Mouse (Mus musculus) limb, embryonic 11.5 days (tissue): ENCODE results near the gene Fbxo10. TPM values are rescaled to one million over a fixed set of nuclear protein-coding genes. Genes with fewer than 3 reads are reported as not detected.

Source experiments
- ATAC-seq: fragments of 200-750 bp; cut with Nextera tagmentation; 2 replicates; pipeline ENCODE4 v1.8.0; 2017; ENCODE audit warnings: low read depth; ENCODE audit not compliant: insufficient number of reproducible peaks, low FRiP score, low TSS enrichment
- DNase-seq: peaks from one replicate; pipeline ENCODE4 v3.0.0-alpha.2; 2015; ENCODE audit warnings: low spot score
- H3K27ac ChIP-seq: fragments of 300-500 bp; sonication (generic); replicated peaks from 2 replicates; pipeline ENCODE4 v1.5.1; 2014; ENCODE audit warnings: low read depth, mild to moderate bottlenecking, low read length
- H3K27me3 ChIP-seq: fragments of 300-500 bp; sonication (generic); 2 replicates; pipeline ENCODE4 v1.6.1; 2014; ENCODE audit warnings: mild to moderate bottlenecking, low read length, mixed read lengths; ENCODE audit not compliant: control insufficient read depth, insufficient read depth
- H3K36me3 ChIP-seq: fragments of 300-500 bp; sonication (generic); 2 replicates; pipeline ENCODE4 v1.6.1; 2014; ENCODE audit warnings: mild to moderate bottlenecking, low read length, moderate library complexity, mixed read lengths; ENCODE audit not compliant: control insufficient read depth, insufficient read depth
- H3K4me1 ChIP-seq: fragments of 300-500 bp; sonication (generic); 2 replicates; pipeline ENCODE4 v1.6.1; 2014; ENCODE audit warnings: low read length, mixed read lengths; ENCODE audit not compliant: control insufficient read depth, insufficient read depth
- H3K4me2 ChIP-seq: fragments of 300-500 bp; sonication (generic); 2 replicates; pipeline ENCODE4 v1.6.1; 2014; ENCODE audit warnings: low read depth, mild to moderate bottlenecking, moderate library complexity; ENCODE audit not compliant: severe bottlenecking
- H3K4me3 ChIP-seq: fragments of 300-500 bp; sonication (generic); 2 replicates; pipeline ENCODE4 v1.5.1; 2014; ENCODE audit warnings: low read depth, low read length
- H3K9ac ChIP-seq: fragments of 300-500 bp; sonication (generic); 2 replicates; pipeline ENCODE4 v1.6.1; 2014; ENCODE audit warnings: mild to moderate bottlenecking, low read length
- H3K9me3 ChIP-seq: fragments of 300-500 bp; sonication (generic); 2 replicates; pipeline ENCODE4 v1.6.1; 2016; ENCODE audit warnings: low read length; ENCODE audit not compliant: control insufficient read depth
- WGBS: fragments of 180-500 bp; shearing (Covaris S2); extraction: QIAGEN DNeasy Blood & Tissue Kit; methylation state at CpG from one replicate; pipeline ENCODE4 v1.1.7; 2014; 5-methylcytosine and 5-hydroxymethylcytosine counted together
- polyA plus RNA-seq: library from polyadenylated mRNA; unstranded; fragments of >200 nt; fragmentation: Nextera tagmentation; extraction: Ambion mirVana; gene quantifications from 2 replicates; pipeline ENCODE4 v1.2.1, GENCODE M21; 2014

The Fbxo10 gene
- 9.1 and 10.2 TPM in 2 replicates for polyA plus RNA-seq

DNA sequence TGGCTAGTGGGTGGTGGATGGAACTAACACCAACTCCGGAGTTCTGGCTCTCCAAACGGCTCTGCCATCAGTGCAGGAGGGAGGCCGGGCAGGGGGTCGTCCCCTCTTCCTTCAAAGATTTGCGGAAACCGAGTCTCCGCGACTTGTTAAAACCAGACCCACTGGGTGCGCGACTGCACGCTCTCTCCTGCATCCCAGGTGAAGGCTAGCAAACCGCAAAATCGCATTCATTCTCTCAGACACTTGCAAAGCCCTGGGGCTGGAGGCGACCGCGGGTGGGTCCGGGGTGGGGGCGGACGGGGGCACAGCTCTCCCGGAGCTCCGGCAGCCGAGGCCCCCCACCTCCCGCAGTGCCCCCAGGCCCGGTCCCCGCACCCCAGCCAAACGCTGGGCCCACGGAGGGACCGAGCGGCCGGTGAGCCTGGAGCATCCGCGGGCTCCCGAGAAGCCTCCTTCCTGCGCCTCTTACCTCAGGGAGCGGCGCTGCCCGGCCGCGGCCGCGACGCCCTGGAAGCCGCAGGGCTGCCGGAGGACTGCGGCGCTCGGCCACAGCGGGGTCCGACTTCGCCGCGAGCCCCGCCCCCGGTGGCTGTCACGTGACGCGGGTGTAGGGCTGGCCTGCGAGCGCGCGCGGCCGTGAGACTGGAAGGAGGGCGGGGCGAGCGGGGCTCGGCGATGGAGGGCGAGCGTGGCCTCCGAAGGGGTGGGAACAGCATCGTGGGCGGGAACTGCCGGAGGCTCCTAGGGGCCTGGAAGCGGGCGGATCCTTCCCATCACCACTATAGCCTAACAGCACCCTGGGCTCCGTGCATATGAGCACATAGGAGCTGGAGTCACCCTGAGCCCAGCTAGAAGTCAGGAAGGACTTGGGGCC, at the start of gene Fbxo10:
Fbxo10 (minus strand) TSS at position 584 of the 874 bp plus-strand sequence.
- peak within 1 kb of the TSS; percentile 87 for H3K4me3 ChIP-seq
- H3K27ac ChIP-seq: no peak within 1 kb of the TSS; the same call in 1 of the 2 replicates
- H3K9ac ChIP-seq: peak within 1 kb of the TSS; percentile 91
- under 1% methylated on average over 74 of the region's 77 CpGs for WGBS
- H3K36me3 ChIP-seq: no peaks in the 10 kb centered on the region
- H3K4me1 ChIP-seq: peaks cover 4% of the 10 kb centered on the region
- H3K27me3 ChIP-seq: no peaks in the 10 kb centered on the region
- no peaks in the 10 kb centered on the region for H3K9me3 ChIP-seq
- DNase-seq (peak; percentile 96), ATAC-seq (peak; percentile 91)
- peak within 1 kb of the TSS; percentile 64 for H3K4me2 ChIP-seq

DNA sequence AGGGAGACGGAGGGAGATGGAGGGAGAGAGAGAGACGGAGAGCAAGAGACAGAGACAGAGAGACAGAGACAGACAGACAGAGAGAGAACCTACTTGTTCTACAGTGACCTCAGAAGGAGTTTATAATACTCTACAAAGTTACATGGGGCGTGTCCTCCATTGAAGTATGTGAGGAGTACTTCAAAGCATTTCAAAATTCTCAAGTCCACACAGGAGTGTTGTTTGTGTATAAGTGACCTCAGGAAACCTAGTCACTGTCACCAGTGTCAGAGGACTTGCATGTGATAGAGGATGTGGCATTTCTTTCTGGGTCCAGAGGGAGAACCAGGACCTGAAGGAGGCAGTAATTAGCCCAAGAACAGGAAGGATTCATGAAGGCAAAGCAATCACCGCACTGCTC, 46.6 kb upstream of the Fbxo10 start:
- Histone ChIP-seq H3K27me3 (no peaks in the 10 kb centered on the region), H3K36me3 (no peaks in the 10 kb centered on the region), H3K4me3 (no peak overlapping the region), H3K27ac (no peak overlapping the region), H3K4me2 (no peak overlapping the region), H3K9ac (no peak overlapping the region), H3K4me1 (no peaks in the 10 kb centered on the region), H3K9me3 (no peaks in the 10 kb centered on the region)
- ATAC-seq (no peak), DNase-seq (no peak)
- 74% methylated on average over 4 of the region's 4 CpGs for WGBS

- Histone ChIP-seq H3K9me3 (no peaks in the 10 kb centered on the region), H3K27ac (no peak overlapping the region), H3K4me3 (no peak overlapping the region), H3K4me2 (no peak overlapping the region), H3K4me1 (no peaks in the 10 kb centered on the region), H3K9ac (no peak overlapping the region), H3K36me3 (no peaks in the 10 kb centered on the region), H3K27me3 (no peaks in the 10 kb centered on the region)
- DNase-seq (no peak), ATAC-seq (no peak)
- 87% methylated on average over 11 of the region's 11 CpGs for WGBS
These were observed 36.9 kb upstream of the Fbxo10 start for GRCm38 (mm10) chr4:45121311-45121710.

DNA sequence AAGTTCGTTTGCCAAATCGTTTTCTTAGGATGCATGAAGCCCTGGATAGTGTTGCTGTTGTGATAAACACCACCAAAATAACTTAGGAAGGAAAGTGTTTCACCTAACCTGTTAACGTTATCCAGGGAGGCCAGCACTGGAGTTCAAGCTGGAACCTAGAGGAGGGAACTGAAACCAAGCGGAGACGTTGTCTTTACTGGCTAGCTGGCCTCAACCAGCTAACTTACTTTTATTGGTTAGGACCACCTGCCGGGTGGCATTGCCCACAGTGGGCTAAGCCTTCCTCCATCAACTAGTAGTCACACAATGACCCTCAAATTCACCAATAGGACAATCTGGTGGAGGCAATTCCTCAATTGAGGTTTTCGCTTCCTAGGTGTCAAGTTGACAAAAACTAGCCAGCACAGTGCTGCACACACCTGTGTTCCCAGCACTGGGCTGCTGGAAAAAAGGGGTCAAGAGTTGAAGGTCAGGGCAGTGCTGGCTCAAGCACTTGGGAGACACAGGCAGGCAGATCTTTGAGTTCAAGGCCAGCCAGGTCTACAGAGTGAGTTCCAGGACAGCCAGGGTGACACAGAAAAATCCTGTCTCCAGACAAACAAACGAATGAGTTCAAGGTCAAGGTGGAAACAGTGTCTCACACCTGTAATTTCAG, 24.2 kb upstream of the Fbxo10 start:
- Histone ChIP-seq H3K9ac (no peak overlapping the region), H3K4me3 (no peak overlapping the region; the same call in 1 of the 2 replicates), H3K4me2 (peak overlapping the region; percentile 1; the same call in 1 of the 2 replicates), H3K27ac (no peak overlapping the region), H3K9me3 (no peaks in the 10 kb centered on the region), H3K4me1 (peaks cover 4% of the 10 kb centered on the region), H3K36me3 (peaks cover 8% of the 10 kb centered on the region; the same call in 1 of the 2 replicates), H3K27me3 (no peaks in the 10 kb centered on the region)
- 72% methylated on average over 8 of the region's 8 CpGs for WGBS
- DNase-seq (no peak), ATAC-seq (no peak)

DNA sequence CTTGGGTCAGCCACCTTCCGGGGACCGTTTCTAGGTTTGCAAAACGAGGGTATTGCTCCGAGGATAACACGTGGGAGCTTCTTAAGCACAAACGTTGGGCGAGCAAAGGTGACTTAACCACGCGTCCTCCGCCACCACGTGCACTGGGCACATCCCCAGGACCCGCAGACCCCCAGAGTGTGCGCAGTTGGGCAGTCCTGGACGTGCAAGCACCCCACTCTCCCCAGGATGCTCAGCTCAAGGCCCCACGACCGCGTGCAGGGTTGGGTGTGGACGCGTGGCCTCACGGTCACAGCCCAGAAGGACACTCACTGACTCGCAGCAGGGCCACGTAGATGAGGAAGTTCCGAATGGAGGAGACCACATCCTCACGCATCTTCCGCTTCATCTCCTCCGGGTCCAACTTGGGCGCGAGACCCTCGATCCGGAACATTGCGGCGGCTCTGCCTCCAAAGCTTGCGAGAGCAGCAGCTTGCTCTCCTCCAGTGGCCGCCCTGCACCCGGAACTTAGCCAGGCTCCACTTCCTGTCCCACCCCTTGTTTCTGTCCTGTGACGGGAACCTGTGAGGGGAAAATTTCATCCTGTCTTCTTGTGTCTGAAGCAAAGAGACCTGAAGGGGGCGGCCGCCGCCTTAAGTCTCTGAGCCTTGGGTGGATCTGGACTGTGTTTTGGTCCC, 23.3 kb upstream of the Fbxo10 start, which contains the start of gene Tomm5:
Tomm5 (minus strand) TSS at position 514 of the 677 bp plus-strand sequence.
- WGBS: under 1% methylated on average over 39 of the region's 39 CpGs
- peak within 1 kb of the TSS; percentile 83 for H3K9ac ChIP-seq
- H3K4me3 ChIP-seq: peak within 1 kb of the TSS; percentile 96
- H3K9me3 ChIP-seq: no peaks in the 10 kb centered on the region
- H3K36me3 ChIP-seq: peaks cover 10% of the 10 kb centered on the region; the same call in 1 of the 2 replicates
- H3K27ac ChIP-seq: peak within 1 kb of the TSS; percentile 4; the same call in 1 of the 2 replicates
- ATAC-seq (peak; percentile 87), DNase-seq (peak; percentile 89)
- peaks cover 4% of the 10 kb centered on the region for H3K4me1 ChIP-seq
- peak within 1 kb of the TSS; percentile 72 for H3K4me2 ChIP-seq
- no peaks in the 10 kb centered on the region for H3K27me3 ChIP-seq

GRCm38 (mm10) chr4:45107066-45107465, 22.7 kb upstream of the Fbxo10 start:
- Histone ChIP-seq H3K27me3 (no peaks in the 10 kb centered on the region), H3K9me3 (no peaks in the 10 kb centered on the region), H3K4me1 (peaks cover 4% of the 10 kb centered on the region), H3K27ac (no peak overlapping the region), H3K4me2 (peak overlapping the region; percentile 72), H3K9ac (peak overlapping the region; percentile 83), H3K4me3 (peak overlapping the region; percentile 96), H3K36me3 (peaks cover 10% of the 10 kb centered on the region; the same call in 1 of the 2 replicates)
- ATAC-seq (no peak), DNase-seq (no peak)
- 11% methylated on average over 4 of the region's 4 CpGs for whole genome bisulfite sequencing

GRCm38 (mm10) chr4:45106409-45106808, 22.0 kb upstream of the Fbxo10 start:
- H3K4me3 ChIP-seq: no peak overlapping the region
- H3K4me2 ChIP-seq: no peak overlapping the region
- H3K27me3 ChIP-seq: no peaks in the 10 kb centered on the region
- H3K36me3 ChIP-seq: peaks cover 10% of the 10 kb centered on the region; the same call in 1 of the 2 replicates
- H3K27ac ChIP-seq: no peak overlapping the region
- WGBS: 79% methylated on average over 5 of the region's 5 CpGs
- no peak for ATAC-seq
- H3K9ac ChIP-seq: no peak overlapping the region
- H3K4me1 ChIP-seq: peaks cover 4% of the 10 kb centered on the region
- DNase-seq: no peak
- H3K9me3 ChIP-seq: no peaks in the 10 kb centered on the region
